Comparison of ENCODE assay signal across 8 mouse cellular contexts in genomic region chr13:54503604-54504521, GRCm38 (mm10). TPM values are rescaled to one million over a fixed set of nuclear protein-coding genes. Genes with fewer than 3 reads are reported as not detected.
DNase-seq lines count a peak whose midpoint lies in the region; ATAC-seq lines count a peak whose summit lies in the region.

Gene Simc1, plus strand, starts transcription at chr13:54503779.

- H3K9me3 ChIP-seq in embryonic facial prominence, embryonic 10.5 days = no peaks in the 10 kb centered on the region
- H3K9me3 ChIP-seq in limb, embryonic 13.5 days = no peaks in the 10 kb centered on the region
- H3K9me3 ChIP-seq in midbrain, embryonic 15.5 days = no peaks in the 10 kb centered on the region

- H3K4me3 ChIP-seq in embryonic facial prominence, embryonic 10.5 days = peak within 1 kb of the TSS; percentile 84
- H3K4me3 ChIP-seq in limb, embryonic 13.5 days = peak within 1 kb of the TSS; percentile 75
- H3K4me3 ChIP-seq in midbrain, embryonic 15.5 days = peak within 1 kb of the TSS; percentile 87

- ATAC-seq in granulocyte monocyte progenitor cell, adult 5-6 weeks (replicated peaks; ENCODE audit: poor library complexity, severe bottlenecking) = peak; percentile 90
- peak; percentile 90 for ATAC-seq in limb, embryonic 13.5 days (ENCODE audit: low FRiP score, low read depth)
- peak; percentile 94 for ATAC-seq in midbrain, embryonic 15.5 days (replicated peaks)

- H3K4me2 ChIP-seq in limb, embryonic 13.5 days (replicated peaks) = peak within 1 kb of the TSS; percentile 88
- H3K4me2 ChIP-seq in midbrain, embryonic 15.5 days = peak within 1 kb of the TSS; percentile 87

- H3K4me1 ChIP-seq in embryonic facial prominence, embryonic 10.5 days = peaks cover 23% of the 10 kb centered on the region
- H3K4me1 ChIP-seq in limb, embryonic 13.5 days = peaks cover 16% of the 10 kb centered on the region
- peaks cover 13% of the 10 kb centered on the region for H3K4me1 ChIP-seq in midbrain, embryonic 15.5 days

- under 1% methylated on average over 105 of the region's 105 CpGs for WGBS in embryonic facial prominence, embryonic 10.5 days
- under 1% methylated on average over 94 of the region's 105 CpGs for WGBS in limb, embryonic 13.5 days
- under 1% methylated on average over 92 of the region's 105 CpGs for WGBS in midbrain, embryonic 15.5 days

- H3K36me3 ChIP-seq in embryonic facial prominence, embryonic 10.5 days (replicated peaks) = peaks cover 22% of the 10 kb centered on the region
- H3K36me3 ChIP-seq in limb, embryonic 13.5 days = no peaks in the 10 kb centered on the region
- H3K36me3 ChIP-seq in midbrain, embryonic 15.5 days (replicated peaks) = no peaks in the 10 kb centered on the region

- peak within 1 kb of the TSS; percentile 94 for H3K27ac ChIP-seq in embryonic facial prominence, embryonic 10.5 days (replicated peaks)
- H3K27ac ChIP-seq in limb, embryonic 13.5 days = peak within 1 kb of the TSS; percentile 70
- peak within 1 kb of the TSS; percentile 89 for H3K27ac ChIP-seq in midbrain, embryonic 15.5 days

- peaks cover 10% of the 10 kb centered on the region; the same call in 1 of the 2 replicates for H3K27me3 ChIP-seq in embryonic facial prominence, embryonic 10.5 days (replicated peaks; ENCODE audit: low read depth, poor library complexity, severe bottlenecking)
- H3K27me3 ChIP-seq in limb, embryonic 13.5 days = no peaks in the 10 kb centered on the region
- no peaks in the 10 kb centered on the region for H3K27me3 ChIP-seq in midbrain, embryonic 15.5 days (replicated peaks)

- H3K9ac ChIP-seq in limb, embryonic 13.5 days = peak within 1 kb of the TSS; percentile 90
- peak within 1 kb of the TSS; percentile 83 for H3K9ac ChIP-seq in midbrain, embryonic 15.5 days

- DNase-seq in 3134 (ENCODE audit: extremely low read depth, insufficient read length, low spot score) = peak; percentile 83
- peak; percentile 91 for DNase-seq in adrenal gland, postnatal 10 days
- peak; percentile 92 for DNase-seq in embryonic facial prominence, embryonic 10.5 days (ENCODE audit: low spot score)
- peak; percentile 76 for DNase-seq in kidney, adult 11 months
- DNase-seq in spleen, adult 18-20 months = peak; percentile 71 to 77

RNA-seq across cellular contexts. Expression of gene Simc1, which starts in this region (rescaled TPM):
- total RNA-seq in adrenal gland, postnatal 10 days (2021) = 10 to 100 TPM in 1 of 2 experiments, 1 to 10 TPM in 1; 7.5 to 10.2 TPM
- polyA plus RNA-seq in embryonic facial prominence, embryonic 10.5 days (2016; fragmentation: Nextera tagmentation; extraction: Ambion mirVana) = 20.4 and 21.0 TPM in 2 replicates
- total RNA-seq in granulocyte monocyte progenitor cell, adult 5-6 weeks (2014; fragmentation: Nextera tagmentation) = 10.6 and 16.1 TPM in 2 replicates
- total RNA-seq in granulocyte monocyte progenitor cell, adult 5-6 weeks (2017) = 6.3 and 7.5 TPM in 2 replicates
- polyA plus RNA-seq in limb, embryonic 13.5 days (2015; fragmentation: Nextera tagmentation; extraction: Ambion mirVana) = 16.2 and 17.4 TPM in 2 replicates
- polyA plus RNA-seq in midbrain, embryonic 15.5 days (2015; fragmentation: Nextera tagmentation; extraction: Ambion mirVana) = 23.8 and 27.2 TPM in 2 replicates

Comparison
In these comparisons a context has a peak if more than half of its experiments do, and no peak if none do; other contexts are left out.
1. Peak in every context shown above with its lines: DNase-seq, ATAC-seq, H3K4me3 ChIP-seq and H3K27ac ChIP-seq.